Mouse (Mus musculus): ENCODE results near the gene Limk1. TPM values are rescaled to one million over a fixed set of nuclear protein-coding genes. Genes with fewer than 3 reads are reported as not detected.
A peak's percentile ranks its signal among the peaks of the same experiment; 100 is the strongest.

Limk1 gene
- polyA plus RNA-seq, 1 experiment from 2014 or later: 5.9 TPM

- 0 out of 2 replicates have a peak, but pooled peaks cover 9% of the 10 kb centered on the region for H3K4me1 ChIP-seq
- WGBS: 67% methylated on average over 2 of the region's 2 CpGs
- no peaks in the 10 kb centered on the region for H3K36me3 ChIP-seq
- H3K9me3 ChIP-seq: no peaks in the 10 kb centered on the region
- no peak overlapping the region for H3K4me2 ChIP-seq
- ATAC-seq (ENCODE audit: insufficient read depth, low FRiP score, low read depth): no peak
- no peak overlapping the region for H3K9ac ChIP-seq
- H3K27me3 ChIP-seq (replicated peaks): no peaks in the 10 kb centered on the region
- H3K27ac ChIP-seq: no peak overlapping the region
- no peak overlapping the region for H3K4me3 ChIP-seq (replicated peaks)
Observed at GRCm38 (mm10) chr5:134647394-134647793, 41.0 kb downstream of the Limk1 start.

- no peak overlapping the region for H3K9ac ChIP-seq
- WGBS: 69% methylated on average over 4 of the region's 4 CpGs
- ATAC-seq (ENCODE audit: insufficient read depth, low FRiP score, low read depth): no peak
- no peak overlapping the region for H3K4me2 ChIP-seq
- H3K9me3 ChIP-seq: no peaks in the 10 kb centered on the region
- H3K27me3 ChIP-seq (replicated peaks): no peaks in the 10 kb centered on the region
- no peak overlapping the region for H3K4me3 ChIP-seq (replicated peaks)
- H3K27ac ChIP-seq: no peak overlapping the region
- no peaks in the 10 kb centered on the region for H3K36me3 ChIP-seq
- H3K4me1 ChIP-seq: 0 out of 2 replicates have a peak, but pooled peaks cover 4% of the 10 kb centered on the region
Observed at GRCm38 (mm10) chr5:134646461-134646860, 41.9 kb downstream of the Limk1 start.

DNA sequence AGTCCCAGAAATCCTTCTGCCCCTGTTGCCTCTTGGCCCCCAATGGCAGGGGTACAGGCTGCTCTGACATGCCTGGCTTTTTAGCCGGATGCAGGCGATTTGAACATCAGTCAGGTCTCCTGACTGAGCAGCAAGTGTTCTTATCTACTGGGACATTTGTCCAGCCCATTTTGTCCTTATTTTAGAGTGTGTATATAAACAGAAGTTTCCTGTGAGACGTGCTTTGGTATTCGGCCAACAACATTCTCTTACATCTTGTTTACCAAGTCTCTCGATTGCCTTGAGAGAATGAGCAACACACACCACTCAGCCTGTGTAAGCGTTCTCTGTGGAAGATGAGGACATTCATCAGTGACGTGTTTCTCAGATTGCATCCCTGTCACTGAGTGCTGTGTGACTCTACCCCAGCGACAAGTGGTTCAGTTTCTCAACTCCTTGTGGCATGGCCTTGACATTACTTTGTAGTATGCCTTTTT is 43.7 kb downstream of the Limk1 start:
- H3K36me3 ChIP-seq: no peaks in the 10 kb centered on the region
- H3K4me2 ChIP-seq: no peak overlapping the region
- WGBS: 25% methylated on average over 8 of the region's 8 CpGs
- no peak overlapping the region for H3K27ac ChIP-seq
- ATAC-seq (ENCODE audit: insufficient read depth, low FRiP score, low read depth): no peak; the same call in 1 of the 2 replicates
- H3K4me3 ChIP-seq (replicated peaks): no peak overlapping the region
- 0 out of 2 replicates have a peak, but pooled peaks cover 5% of the 10 kb centered on the region for H3K4me1 ChIP-seq
- H3K9ac ChIP-seq: no peak overlapping the region
- H3K27me3 ChIP-seq (replicated peaks): no peaks in the 10 kb centered on the region
- no peaks in the 10 kb centered on the region for H3K9me3 ChIP-seq

- Histone ChIP-seq H3K27ac (no peak overlapping the region), H3K9ac (no peak overlapping the region), H3K4me3 (replicated peaks) (no peak overlapping the region), H3K9me3 (no peaks in the 10 kb centered on the region), H3K4me2 (no peak overlapping the region), H3K4me1 (0 out of 2 replicates have a peak, but pooled peaks cover 8% of the 10 kb centered on the region), H3K27me3 (replicated peaks) (no peaks in the 10 kb centered on the region), H3K36me3 (no peaks in the 10 kb centered on the region)
- no peak for ATAC-seq (ENCODE audit: insufficient read depth, low FRiP score, low read depth)
- 70% methylated on average over 1 of the region's 1 CpGs for WGBS
Observed at GRCm38 (mm10) chr5:134644121-134644520, 44.3 kb downstream of the Limk1 start.

DNA sequence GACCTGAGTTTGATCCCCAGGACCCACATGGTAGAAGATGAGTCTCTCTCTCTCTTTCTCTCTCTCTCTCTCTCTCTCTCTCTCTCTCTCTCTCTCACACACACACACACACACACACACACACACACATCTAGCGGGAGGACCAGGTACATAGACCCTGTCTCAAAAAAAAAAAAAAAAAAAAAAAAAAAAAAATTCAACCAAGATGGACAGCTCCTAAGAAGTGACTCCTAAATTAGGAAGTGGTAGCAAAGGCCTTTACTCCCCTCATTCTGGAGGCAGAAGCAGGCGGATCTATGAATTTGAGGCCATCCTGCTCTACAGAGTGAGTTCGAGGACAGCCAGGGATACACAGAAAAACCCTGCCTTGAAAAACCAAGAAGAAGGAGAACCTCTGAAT is 48.0 kb downstream of the Limk1 start:
- 78% methylated on average over 3 of the region's 3 CpGs for WGBS
- ATAC-seq (ENCODE audit: insufficient read depth, low FRiP score, low read depth): no peak
- no peaks in the 10 kb centered on the region for H3K27me3 ChIP-seq (replicated peaks)

DNA sequence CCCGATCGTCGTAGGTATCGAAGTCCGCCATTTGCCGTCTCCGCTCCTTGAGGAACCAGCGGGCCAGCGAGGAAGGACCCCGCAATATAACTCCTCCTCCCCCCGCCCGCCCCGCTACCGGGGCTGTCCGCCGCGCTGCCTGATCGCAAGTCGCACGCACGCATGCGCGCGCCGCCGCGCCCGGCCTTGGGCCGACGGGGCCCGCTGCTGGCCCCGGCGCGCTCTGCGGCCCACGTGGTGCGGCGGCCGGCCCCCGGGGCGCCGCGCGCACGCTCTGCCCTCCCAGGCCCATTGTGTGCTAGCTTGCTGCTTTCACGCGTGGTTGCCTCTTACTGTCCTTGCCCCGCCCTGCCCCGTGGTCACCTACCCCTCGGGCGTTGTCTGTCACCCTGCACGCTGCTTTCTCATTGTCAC is 49.1 kb downstream of the Limk1 start, which contains the start of gene Eif4h:
TSS of gene Eif4h (minus strand) at position 222 of the 414 bp plus-strand sequence.
- under 1% methylated on average over 52 of the region's 52 CpGs for WGBS
- Histone ChIP-seq H3K27me3 (replicated peaks) (no peaks in the 10 kb centered on the region), H3K4me1 (peaks cover 6% of the 10 kb centered on the region; the same call in 1 of the 2 replicates), H3K36me3 (peaks cover 9% of the 10 kb centered on the region), H3K27ac (peak within 1 kb of the TSS; percentile 95), H3K4me2 (peak within 1 kb of the TSS; percentile 82), H3K9ac (peak within 1 kb of the TSS; percentile 92), H3K9me3 (no peaks in the 10 kb centered on the region), H3K4me3 (replicated peaks) (peak within 1 kb of the TSS; percentile 68)
- peak; percentile 93 for ATAC-seq (ENCODE audit: insufficient read depth, low FRiP score, low read depth)

More for the DNA sequence above, 48.0 kb downstream of the Limk1 start:
- no peak overlapping the region for H3K9ac ChIP-seq
- H3K4me1 ChIP-seq: peaks cover 10% of the 10 kb centered on the region; the same call in 1 of the 2 replicates
- H3K4me3 ChIP-seq (replicated peaks): no peak overlapping the region
- no peaks in the 10 kb centered on the region for H3K9me3 ChIP-seq
- H3K27ac ChIP-seq: no peak overlapping the region
- peaks cover 3% of the 10 kb centered on the region for H3K36me3 ChIP-seq
- no peak overlapping the region for H3K4me2 ChIP-seq

- Histone ChIP-seq H3K9me3 (no peaks in the 10 kb centered on the region), H3K4me2 (peak overlapping the region; percentile 67), H3K9ac (peak overlapping the region; percentile 92), H3K4me3 (replicated peaks) (peak overlapping the region; percentile 68), H3K4me1 (peaks cover 6% of the 10 kb centered on the region; the same call in 1 of the 2 replicates), H3K27me3 (replicated peaks) (no peaks in the 10 kb centered on the region), H3K36me3 (peaks cover 13% of the 10 kb centered on the region), H3K27ac (peak overlapping the region; percentile 95)
- under 1% methylated on average over 84 of the region's 85 CpGs for WGBS
- ATAC-seq (ENCODE audit: insufficient read depth, low FRiP score, low read depth): peak; percentile 76
Observed at GRCm38 (mm10) chr5:134638461-134639268, 49.7 kb downstream of the Limk1 start.

- H3K4me3 ChIP-seq (replicated peaks): peak overlapping the region; percentile 68
- 16% methylated on average over 5 of the region's 5 CpGs for whole genome bisulfite sequencing
- H3K27ac ChIP-seq: peak overlapping the region; percentile 95
- peaks cover 13% of the 10 kb centered on the region for H3K36me3 ChIP-seq
- peaks cover 6% of the 10 kb centered on the region; the same call in 1 of the 2 replicates for H3K4me1 ChIP-seq
- H3K27me3 ChIP-seq (replicated peaks): no peaks in the 10 kb centered on the region
- H3K9ac ChIP-seq: peak overlapping the region; percentile 92
- no peak for ATAC-seq (ENCODE audit: insufficient read depth, low FRiP score, low read depth)
- no peaks in the 10 kb centered on the region for H3K9me3 ChIP-seq
- peak overlapping the region; percentile 67 for H3K4me2 ChIP-seq
Observed at GRCm38 (mm10) chr5:134637820-134638367, 50.5 kb downstream of the Limk1 start.

DNA sequence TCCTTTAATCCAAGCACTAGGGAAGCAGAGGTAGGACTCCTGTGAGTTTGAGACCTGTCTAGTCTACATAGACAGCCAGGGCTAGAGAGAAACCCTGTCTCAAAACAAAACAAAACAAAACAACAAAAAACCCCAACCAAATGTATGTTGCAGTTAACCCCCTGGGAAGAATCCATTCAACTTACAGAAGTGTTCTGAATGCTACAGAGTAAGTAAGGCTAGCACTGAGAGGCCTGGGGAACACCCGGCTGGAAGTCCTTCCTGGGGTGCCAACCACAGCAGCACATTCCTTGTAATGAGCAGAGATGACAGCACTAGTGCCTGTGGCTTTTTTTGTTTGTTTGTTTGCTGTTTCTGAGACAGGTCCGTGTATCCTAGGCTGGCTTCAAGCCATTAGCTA is 55.6 kb downstream of the Limk1 start:
- H3K9me3 ChIP-seq: no peaks in the 10 kb centered on the region
- H3K36me3 ChIP-seq: peaks cover 20% of the 10 kb centered on the region
- H3K4me1 ChIP-seq: peaks cover 5% of the 10 kb centered on the region; the same call in 1 of the 2 replicates
- H3K27me3 ChIP-seq (replicated peaks): no peaks in the 10 kb centered on the region
- H3K4me2 ChIP-seq: no peak overlapping the region
- WGBS: 55% methylated on average over 2 of the region's 2 CpGs
- no peak overlapping the region for H3K27ac ChIP-seq
- ATAC-seq (ENCODE audit: insufficient read depth, low FRiP score, low read depth): no peak
- no peak overlapping the region for H3K9ac ChIP-seq
- H3K4me3 ChIP-seq (replicated peaks): no peak overlapping the region

DNA sequence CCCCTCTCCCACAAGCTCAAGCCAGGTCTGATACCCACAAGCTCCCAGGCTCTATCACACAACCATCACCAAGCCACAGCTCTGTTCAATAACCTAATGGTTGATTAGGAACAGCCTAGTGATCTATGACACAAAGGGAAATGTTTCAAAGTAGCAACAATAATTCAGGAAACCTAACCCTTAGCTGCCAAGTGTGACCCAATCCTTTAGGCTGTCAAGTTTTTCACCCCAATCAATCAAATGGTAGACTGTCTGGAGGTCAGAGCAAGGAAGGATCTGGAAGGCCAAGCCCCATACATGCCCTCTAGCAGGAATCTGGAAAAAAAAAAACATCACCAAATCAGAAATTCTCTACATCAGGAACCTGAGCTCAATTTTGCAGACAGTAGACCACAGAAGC is 57.6 kb downstream of the Limk1 start:
- Histone ChIP-seq H3K4me3 (replicated peaks) (no peak overlapping the region), H3K9me3 (no peaks in the 10 kb centered on the region), H3K27me3 (replicated peaks) (no peaks in the 10 kb centered on the region), H3K4me2 (no peak overlapping the region), H3K36me3 (peaks cover 35% of the 10 kb centered on the region), H3K27ac (no peak overlapping the region), H3K9ac (0 out of 2 replicates have a peak overlapping the region, but pooled peaks have one; percentile 11), H3K4me1 (peaks cover 4% of the 10 kb centered on the region; the same call in 1 of the 2 replicates)
- no peak for ATAC-seq (ENCODE audit: insufficient read depth, low FRiP score, low read depth)

GRCm38 (mm10) chr5:134629508-134629907 is 58.9 kb downstream of the Limk1 start:
- Histone ChIP-seq H3K4me1 (peaks cover 4% of the 10 kb centered on the region; the same call in 1 of the 2 replicates), H3K4me2 (no peak overlapping the region), H3K27me3 (replicated peaks) (no peaks in the 10 kb centered on the region), H3K27ac (no peak overlapping the region), H3K9me3 (no peaks in the 10 kb centered on the region), H3K4me3 (replicated peaks) (no peak overlapping the region), H3K36me3 (peaks cover 41% of the 10 kb centered on the region), H3K9ac (no peak overlapping the region)
- WGBS: 59% methylated on average over 4 of the region's 4 CpGs
- ATAC-seq (ENCODE audit: insufficient read depth, low FRiP score, low read depth): peak; percentile 21; the same call in 1 of the 2 replicates

GRCm38 (mm10) chr5:134622069-134622468 is 66.3 kb downstream of the Limk1 start:
- H3K4me3 ChIP-seq (replicated peaks): no peak overlapping the region
- 76% methylated on average over 2 of the region's 2 CpGs for WGBS
- peaks cover 83% of the 10 kb centered on the region for H3K36me3 ChIP-seq

More at GRCm38 (mm10) chr5:134622069-134622468, 66.3 kb downstream of the Limk1 start:
- no peaks in the 10 kb centered on the region for H3K27me3 ChIP-seq (replicated peaks)
- no peak for ATAC-seq (ENCODE audit: insufficient read depth, low FRiP score, low read depth)
- H3K9ac ChIP-seq: no peak overlapping the region
- no peaks in the 10 kb centered on the region for H3K4me1 ChIP-seq
- no peaks in the 10 kb centered on the region for H3K9me3 ChIP-seq
- no peak overlapping the region for H3K27ac ChIP-seq
- H3K4me2 ChIP-seq: no peak overlapping the region

Data from stomach, embryonic 15.5 days (tissue).